Mouse (Mus musculus) stomach, embryonic 14.5 days (tissue): Measurements from ENCODE around the gene Ldlrad3. TPM values are rescaled to one million over a fixed set of nuclear protein-coding genes. Genes with fewer than 3 reads are reported as not detected.

Source experiments
- ATAC-seq: fragments of 200-750 bp; cut with Nextera tagmentation; 2 replicates; pipeline ENCODE4 v1.8.0; 2017; ENCODE audit warnings: low read depth, moderate TSS enrichment; ENCODE audit not compliant: insufficient number of reproducible peaks, insufficient read depth, low FRiP score
- H3K27ac ChIP-seq: fragments of 300-500 bp; sonication (generic); 2 replicates; pipeline ENCODE4 v1.5.1; 2014; ENCODE audit warnings: mild to moderate bottlenecking, low read length, moderate library complexity, mixed read lengths
- H3K27me3 ChIP-seq: fragments of 300-500 bp; sonication (generic); 2 replicates; pipeline ENCODE4 v1.6.1; 2014; ENCODE audit warnings: low read length, control low read depth, mixed read lengths; ENCODE audit not compliant: control insufficient read depth, insufficient read depth
- H3K36me3 ChIP-seq: fragments of 300-500 bp; sonication (generic); 2 replicates; pipeline ENCODE4 v1.6.1; 2014; ENCODE audit warnings: mild to moderate bottlenecking, control low read depth, low read length, moderate library complexity, mixed read lengths; ENCODE audit not compliant: control insufficient read depth, insufficient read depth
- H3K4me1 ChIP-seq: fragments of 300-500 bp; sonication (generic); 2 replicates; pipeline ENCODE4 v1.6.1; 2014; ENCODE audit warnings: low read length, control low read depth, mixed read lengths; ENCODE audit not compliant: control insufficient read depth, insufficient read depth
- H3K4me2 ChIP-seq: fragments of 300-500 bp; sonication (generic); replicated peaks from 2 replicates; pipeline ENCODE4 v1.6.1; 2014; ENCODE audit warnings: low read depth, low read length, control low read depth
- H3K4me3 ChIP-seq: fragments of 300-500 bp; sonication (generic); 2 replicates; pipeline ENCODE4 v1.5.1; 2014; ENCODE audit warnings: low read depth, low read length, control low read depth
- H3K9ac ChIP-seq: fragments of 300-500 bp; sonication (generic); replicated peaks from 2 replicates; pipeline ENCODE4 v1.6.1; 2014; ENCODE audit warnings: low read depth, mild to moderate bottlenecking, control low read depth, low read length, moderate library complexity, mixed read lengths
- H3K9me3 ChIP-seq: fragments of 300-500 bp; sonication (generic); 2 replicates; pipeline ENCODE4 v1.6.1; 2016; ENCODE audit warnings: low read depth, low read length, control low read depth; ENCODE audit not compliant: control insufficient read depth
- WGBS: fragments of 180-500 bp; shearing (Covaris S2); extraction: QIAGEN DNeasy Blood & Tissue Kit; methylation state at CpG from one replicate; pipeline ENCODE4 v1.1.7; 2014; 5-methylcytosine and 5-hydroxymethylcytosine counted together
- polyA plus RNA-seq: library from polyadenylated mRNA; unstranded; fragments of >200 nt; fragmentation: Nextera tagmentation; extraction: Ambion mirVana; gene quantifications from 2 replicates; pipeline ENCODE4 v1.2.1, GENCODE M21; 2014

Ldlrad3 gene
- polyA plus RNA-seq, 1 experiment from 2014 or later: 52.3 TPM

DNA sequence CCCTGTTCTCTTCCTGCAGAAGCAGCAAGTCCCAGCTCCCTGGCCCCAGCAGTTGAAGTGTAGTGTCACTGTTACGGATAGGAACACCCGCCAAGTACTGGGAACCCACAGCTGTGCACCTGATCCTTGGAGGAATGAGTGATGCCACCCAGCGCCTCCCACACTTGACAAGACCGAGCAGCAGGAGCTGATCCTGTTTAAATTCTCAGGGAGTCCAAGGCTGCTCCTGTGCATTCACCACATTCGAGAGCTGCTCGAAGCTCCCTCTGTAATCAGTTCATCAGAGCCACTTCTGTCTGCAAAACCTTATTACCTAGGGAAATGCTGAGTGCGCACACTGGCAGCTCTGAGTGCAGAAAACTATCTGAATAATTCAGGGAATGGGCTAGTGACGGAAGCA, 225.5 kb downstream of the Ldlrad3 start:
- Histone ChIP-seq H3K9ac (no peak overlapping the region), H3K4me1 (no peaks in the 10 kb centered on the region), H3K4me2 (no peak overlapping the region), H3K27me3 (no peaks in the 10 kb centered on the region), H3K36me3 (no peaks in the 10 kb centered on the region), H3K9me3 (no peaks in the 10 kb centered on the region), H3K27ac (no peak overlapping the region), H3K4me3 (no peak overlapping the region)
- ATAC-seq: no peak
- WGBS: 73% methylated on average over 8 of the region's 8 CpGs

DNA sequence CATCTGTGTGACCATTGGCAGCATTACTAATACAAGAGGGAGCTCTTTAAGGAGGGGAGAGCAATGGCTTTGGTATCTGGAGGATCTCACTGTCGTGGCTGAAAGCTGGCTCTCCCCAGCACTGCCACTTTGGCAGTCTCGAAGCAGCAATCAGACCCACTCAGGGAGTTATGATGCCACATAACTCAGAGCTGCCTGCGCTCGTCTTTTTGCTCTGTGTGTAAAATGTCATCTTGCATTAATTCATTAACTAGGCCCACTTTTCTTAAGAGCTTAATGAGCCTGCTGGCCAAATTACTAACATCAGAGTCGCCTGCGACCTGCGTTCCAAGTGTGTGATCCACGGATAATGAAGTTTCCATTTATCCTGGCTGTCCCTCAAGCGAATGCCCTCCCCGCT, 230.1 kb downstream of the Ldlrad3 start:
- no peak overlapping the region for H3K9ac ChIP-seq
- 57% methylated on average over 10 of the region's 10 CpGs for WGBS
- no peaks in the 10 kb centered on the region for H3K9me3 ChIP-seq
- H3K36me3 ChIP-seq: peaks cover 15% of the 10 kb centered on the region; the same call in 1 of the 2 replicates
- no peak overlapping the region for H3K4me2 ChIP-seq
- H3K4me3 ChIP-seq: no peak overlapping the region
- ATAC-seq: no peak
- H3K4me1 ChIP-seq: no peaks in the 10 kb centered on the region
- no peak overlapping the region for H3K27ac ChIP-seq
- H3K27me3 ChIP-seq: no peaks in the 10 kb centered on the region

DNA sequence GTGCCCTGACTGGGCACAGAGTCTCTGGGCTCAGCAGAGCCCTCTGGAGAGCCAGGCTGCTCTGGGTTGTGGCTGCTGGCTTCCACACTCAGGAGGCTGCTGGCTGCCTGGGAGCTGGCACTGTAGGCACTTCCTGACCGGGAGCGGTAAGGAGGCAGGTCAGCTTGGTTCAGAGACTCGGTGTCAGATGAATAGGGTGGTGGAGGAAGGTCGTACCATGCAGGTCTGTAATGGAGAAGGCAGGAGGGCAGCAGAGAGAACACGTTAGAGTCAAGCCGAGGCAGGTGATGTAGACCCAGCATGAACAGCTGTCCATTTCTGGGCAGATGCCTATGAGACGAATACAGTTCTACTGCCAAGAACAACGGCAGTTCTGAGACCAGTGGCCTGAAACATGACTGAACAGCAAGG, 233.2 kb downstream of the Ldlrad3 start:
- ATAC-seq: no peak
- no peak overlapping the region for H3K4me3 ChIP-seq
- H3K27me3 ChIP-seq: no peaks in the 10 kb centered on the region
- H3K27ac ChIP-seq: no peak overlapping the region
- 93% methylated on average over 8 of the region's 8 CpGs for WGBS
- no peaks in the 10 kb centered on the region for H3K4me1 ChIP-seq
- H3K36me3 ChIP-seq: peaks cover 15% of the 10 kb centered on the region; the same call in 1 of the 2 replicates
- no peak overlapping the region for H3K4me2 ChIP-seq
- H3K9me3 ChIP-seq: no peaks in the 10 kb centered on the region
- no peak overlapping the region for H3K9ac ChIP-seq

DNA sequence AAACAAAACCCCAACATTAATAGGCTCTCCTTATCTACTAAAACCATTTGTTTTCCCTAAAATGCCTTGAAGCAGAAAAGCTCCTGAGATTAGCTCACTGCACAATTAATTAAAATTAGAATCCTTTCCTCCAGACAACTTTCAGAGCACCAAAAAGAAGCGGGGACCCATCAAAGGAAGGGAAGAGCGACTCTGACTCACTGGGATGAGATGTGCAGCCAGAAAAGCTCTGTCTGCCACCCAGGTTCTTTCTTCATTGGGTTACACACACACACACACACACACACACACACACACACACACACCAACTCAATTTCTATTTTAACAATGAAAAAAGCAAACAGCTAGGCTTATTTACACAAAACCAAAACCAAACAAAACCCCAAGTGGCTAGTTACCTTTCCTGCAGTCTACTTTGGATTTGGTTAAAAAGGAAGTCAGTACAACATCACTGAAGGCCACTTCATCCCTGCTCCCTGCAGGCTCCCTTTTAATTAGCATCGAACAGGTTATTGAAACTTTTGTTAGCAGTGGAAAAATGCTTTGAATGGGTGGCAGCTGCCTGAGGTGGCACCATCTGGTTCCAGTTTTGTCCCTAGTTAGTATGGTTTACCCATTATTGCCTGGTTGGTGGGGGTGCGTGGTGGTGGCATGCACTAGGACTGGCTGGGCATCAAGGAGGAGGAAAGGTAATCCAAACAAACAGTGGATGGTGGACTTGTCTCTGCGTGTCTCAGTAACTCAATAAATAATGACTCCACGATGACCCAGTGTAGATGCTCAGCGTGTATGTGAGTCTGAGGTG, 235.3 kb downstream of the Ldlrad3 start:
- Histone ChIP-seq H3K4me2 (no peak overlapping the region), H3K27me3 (no peaks in the 10 kb centered on the region), H3K36me3 (peaks cover 15% of the 10 kb centered on the region; the same call in 1 of the 2 replicates), H3K27ac (no peak overlapping the region), H3K9ac (no peak overlapping the region), H3K9me3 (no peaks in the 10 kb centered on the region), H3K4me3 (no peak overlapping the region), H3K4me1 (no peaks in the 10 kb centered on the region)
- no peak for ATAC-seq
- WGBS: 58% methylated on average over 7 of the region's 7 CpGs

DNA sequence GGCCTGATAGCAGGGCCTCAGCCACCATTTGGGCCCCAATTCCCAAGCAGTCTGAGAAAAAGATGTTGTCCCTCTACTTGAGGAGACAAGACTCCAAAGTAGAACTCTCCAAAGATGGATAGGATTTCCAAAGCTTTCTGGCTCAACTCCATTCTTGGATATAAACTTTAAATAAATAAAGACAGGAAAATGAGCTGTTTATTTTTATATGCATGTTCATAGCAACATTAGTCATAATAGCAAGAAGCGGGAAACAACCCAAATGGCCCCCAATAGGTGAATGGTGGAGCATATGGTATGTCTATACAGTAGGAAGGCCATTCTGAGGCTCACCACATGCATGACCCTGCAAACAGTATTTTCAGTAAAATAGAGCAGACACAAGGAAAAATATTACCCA, 251.2 kb downstream of the Ldlrad3 start:
- no peak overlapping the region for H3K4me2 ChIP-seq
- no peak overlapping the region for H3K9ac ChIP-seq
- no peaks in the 10 kb centered on the region for H3K27me3 ChIP-seq
- H3K9me3 ChIP-seq: no peaks in the 10 kb centered on the region
- H3K4me3 ChIP-seq: no peak overlapping the region
- H3K27ac ChIP-seq: no peak overlapping the region
- no peaks in the 10 kb centered on the region for H3K4me1 ChIP-seq
- ATAC-seq: no peak
- WGBS: 65% methylated on average over 1 of the region's 1 CpGs
- no peaks in the 10 kb centered on the region for H3K36me3 ChIP-seq

DNA sequence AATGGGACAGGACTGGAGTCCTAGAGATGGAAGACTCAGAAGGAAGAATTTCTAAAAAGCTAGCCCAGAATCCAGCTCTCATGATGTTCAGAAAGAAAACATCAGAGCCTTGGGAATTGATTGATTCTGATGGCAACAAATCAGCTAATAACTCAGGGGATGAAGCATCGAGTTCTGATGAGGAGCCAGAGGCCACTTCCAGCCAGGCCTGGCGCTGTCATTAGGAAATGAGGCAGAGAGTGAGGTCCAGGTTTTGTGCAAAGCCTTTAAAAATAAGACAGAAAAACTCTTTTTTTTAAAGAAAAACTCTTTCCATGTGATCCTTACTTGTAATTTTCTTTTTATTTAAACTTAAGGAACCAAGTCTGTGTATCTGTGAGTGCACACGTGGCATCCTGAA, 252.9 kb downstream of the Ldlrad3 start:
- no peak for ATAC-seq
- H3K9me3 ChIP-seq: no peaks in the 10 kb centered on the region
- no peak overlapping the region for H3K27ac ChIP-seq
- H3K9ac ChIP-seq: no peak overlapping the region
- H3K36me3 ChIP-seq: no peaks in the 10 kb centered on the region
- H3K4me2 ChIP-seq: no peak overlapping the region
- H3K27me3 ChIP-seq: no peaks in the 10 kb centered on the region
- H3K4me1 ChIP-seq: no peaks in the 10 kb centered on the region
- 78% methylated on average over 3 of the region's 3 CpGs for WGBS
- no peak overlapping the region for H3K4me3 ChIP-seq

DNA sequence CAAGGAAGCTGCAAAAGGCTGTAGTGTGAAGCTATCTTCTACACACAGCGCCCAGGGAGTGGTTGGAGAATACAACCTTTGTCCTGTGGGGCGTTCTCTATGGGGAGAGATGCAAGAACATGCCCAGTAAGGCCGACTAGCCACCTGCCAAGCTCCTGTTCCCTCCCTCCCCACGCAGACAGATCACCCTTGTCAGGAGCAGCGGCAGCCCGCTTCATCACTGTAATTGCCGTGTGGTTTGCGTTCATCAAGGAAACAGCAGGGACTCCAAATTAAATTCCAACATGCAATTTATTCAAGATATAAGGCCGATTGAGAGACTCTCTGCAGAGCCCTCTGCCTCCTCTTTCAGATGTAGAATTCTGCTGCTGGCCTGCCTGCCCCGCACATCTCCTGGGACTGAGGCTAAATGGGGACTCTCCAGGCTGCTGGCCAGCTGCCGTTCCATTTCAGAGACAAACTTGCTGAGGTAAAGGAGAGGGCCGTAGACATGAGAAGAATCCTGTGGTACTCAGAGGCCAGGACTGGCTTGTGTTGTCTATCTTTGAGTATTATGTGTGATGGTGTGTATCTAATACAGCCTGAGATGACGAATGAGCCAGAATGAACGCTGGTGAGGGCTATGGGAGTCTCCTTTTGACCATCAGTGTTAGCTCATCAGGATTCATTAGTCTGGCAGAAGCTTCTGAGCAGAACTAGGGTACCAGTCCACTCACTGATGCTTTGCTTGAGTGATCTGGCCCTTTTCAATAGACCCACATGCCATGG, 253.8 kb downstream of the Ldlrad3 start:
- no peak; the same call in 1 of the 2 replicates for ATAC-seq

DNA sequence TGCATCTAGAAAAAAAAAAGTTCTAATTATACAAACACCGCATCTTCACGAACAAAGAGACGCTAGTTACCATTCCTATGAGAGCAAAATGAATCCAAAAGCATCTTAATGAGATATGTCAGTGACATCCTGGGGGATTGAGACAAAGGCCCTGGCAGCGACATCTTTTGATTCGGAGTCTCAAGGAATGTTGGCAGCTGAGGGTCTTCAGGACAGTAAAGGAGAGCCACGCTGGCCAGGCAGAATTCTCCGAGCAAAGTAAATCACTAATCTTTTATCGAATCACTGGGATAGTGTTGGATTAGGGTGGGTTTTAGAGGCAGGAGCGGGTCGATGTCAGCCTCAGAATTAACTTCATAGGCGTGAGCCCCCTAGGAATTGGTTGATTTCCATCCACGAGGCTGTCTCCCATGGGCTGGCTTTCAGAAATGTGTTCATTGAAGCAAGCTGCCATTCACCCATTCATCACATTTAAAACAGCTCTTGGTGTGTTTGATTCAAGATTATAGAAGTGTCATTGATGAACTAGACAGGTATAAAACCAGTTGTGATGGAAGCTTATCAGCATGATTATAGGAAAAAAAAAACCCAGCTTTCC, 260.5 kb downstream of the Ldlrad3 start:
- no peaks in the 10 kb centered on the region for H3K9me3 ChIP-seq
- H3K36me3 ChIP-seq: no peaks in the 10 kb centered on the region
- H3K4me3 ChIP-seq: no peak overlapping the region
- no peak overlapping the region for H3K27ac ChIP-seq
- H3K4me1 ChIP-seq: 0 out of 2 replicates have a peak, but pooled peaks cover 3% of the 10 kb centered on the region
- whole genome bisulfite sequencing: 83% methylated on average over 12 of the region's 12 CpGs
- no peak for ATAC-seq
- no peaks in the 10 kb centered on the region for H3K27me3 ChIP-seq
- no peak overlapping the region for H3K9ac ChIP-seq
- H3K4me2 ChIP-seq: no peak overlapping the region

More for the DNA sequence above, 253.8 kb downstream of the Ldlrad3 start:
- Histone ChIP-seq H3K4me3 (no peak overlapping the region), H3K9ac (no peak overlapping the region), H3K4me2 (no peak overlapping the region), H3K9me3 (no peaks in the 10 kb centered on the region), H3K27ac (no peak overlapping the region), H3K4me1 (no peaks in the 10 kb centered on the region), H3K36me3 (no peaks in the 10 kb centered on the region), H3K27me3 (no peaks in the 10 kb centered on the region)
- 76% methylated on average over 14 of the region's 14 CpGs for WGBS
